Mouse (Mus musculus) intestine, embryonic 14.5 days (tissue): Measurements from ENCODE around the gene Ptcd1. TPM values are rescaled to one million over a fixed set of nuclear protein-coding genes. Genes with fewer than 3 reads are reported as not detected.
"Not testable (repeated sequence)": the region's sequence is repeated elsewhere in the genome, so short reads cannot be mapped to it uniquely, and the experiment has no call there.

Experiments used
- ATAC-seq: fragments of 200-750 bp; cut with Nextera tagmentation; replicated peaks from 2 replicates; pipeline ENCODE4 v1.8.0; 2017; ENCODE audit warnings: low read depth, moderate number of reproducible peaks, moderate TSS enrichment, moderate library complexity; ENCODE audit not compliant: low FRiP score, low TSS enrichment
- DNase-seq: peaks from one replicate; pipeline ENCODE4 v3.0.0-alpha.2; 2018; ENCODE audit warnings: low spot score
- H3K27ac ChIP-seq: fragments of 300-500 bp; sonication (generic); 2 replicates; pipeline ENCODE4 v1.5.1; 2014; ENCODE audit warnings: low read depth, mild to moderate bottlenecking, control low read depth
- H3K27me3 ChIP-seq: fragments of 300-500 bp; sonication (generic); replicated peaks from 2 replicates; pipeline ENCODE4 v1.6.1; 2014; ENCODE audit warnings: low read length, control low read depth; ENCODE audit not compliant: control insufficient read depth, insufficient read depth
- H3K36me3 ChIP-seq: fragments of 300-500 bp; sonication (generic); 2 replicates; pipeline ENCODE4 v1.6.1; 2014; ENCODE audit warnings: low read length, control low read depth; ENCODE audit not compliant: control insufficient read depth, insufficient read depth
- H3K4me1 ChIP-seq: fragments of 300-500 bp; sonication (generic); replicated peaks from 2 replicates; pipeline ENCODE4 v1.6.1; 2014; ENCODE audit warnings: low read length, control low read depth, mixed read lengths; ENCODE audit not compliant: control insufficient read depth, insufficient read depth
- H3K4me2 ChIP-seq: fragments of 300-500 bp; sonication (generic); 2 replicates; pipeline ENCODE4 v1.6.1; 2014; ENCODE audit warnings: low read length
- H3K4me3 ChIP-seq: fragments of 300-500 bp; sonication (generic); 2 replicates; pipeline ENCODE4 v1.5.1; 2014; ENCODE audit warnings: low read depth, low read length, control low read depth, mixed read lengths
- H3K9ac ChIP-seq: fragments of 300-500 bp; sonication (generic); 2 replicates; pipeline ENCODE4 v1.6.1; 2014; ENCODE audit warnings: mild to moderate bottlenecking, low read length
- H3K9me3 ChIP-seq: fragments of 300-500 bp; sonication (generic); 2 replicates; pipeline ENCODE4 v1.6.1; 2016; ENCODE audit warnings: low read length, control low read depth; ENCODE audit not compliant: control insufficient read depth
- WGBS: fragments of 180-500 bp; shearing (Covaris S2); extraction: QIAGEN DNeasy Blood & Tissue Kit; methylation state at CpG from one replicate; pipeline ENCODE4 v1.1.7; 2014; 5-methylcytosine and 5-hydroxymethylcytosine counted together
- polyA plus RNA-seq: library from polyadenylated mRNA; unstranded; fragments of >200 nt; fragmentation: Nextera tagmentation; extraction: Ambion mirVana; gene quantifications from 2 replicates; pipeline ENCODE4 v1.2.1, GENCODE M21; 2014

Ptcd1 gene
- polyA plus RNA-seq, 1 experiment from 2014 or later = 12.6 TPM

GRCm38 (mm10) chr5:145101451-145101850 is 65.5 kb downstream of the Ptcd1 start:
- H3K36me3 ChIP-seq = peaks cover 85% of the 10 kb centered on the region
- H3K4me1 ChIP-seq, H3K9ac ChIP-seq, H3K27ac ChIP-seq, H3K4me2 ChIP-seq, H3K9me3 ChIP-seq, H3K4me3 ChIP-seq, H3K27me3 ChIP-seq, DNase-seq: not testable (repeated sequence)
- WGBS = 97% methylated on average over 11 of the region's 11 CpGs
- 0 out of 2 replicates have a peak, but pooled peaks have one; percentile 16 for ATAC-seq

GRCm38 (mm10) chr5:145100960-145101359 is 65.9 kb downstream of the Ptcd1 start:
- no peak overlapping the region for H3K4me2 ChIP-seq
- no peaks in the 10 kb centered on the region for H3K27me3 ChIP-seq
- H3K36me3 ChIP-seq = peaks cover 85% of the 10 kb centered on the region
- H3K27ac ChIP-seq = no peak overlapping the region
- no peaks in the 10 kb centered on the region for H3K9me3 ChIP-seq
- no peak overlapping the region for H3K4me3 ChIP-seq
- no peaks in the 10 kb centered on the region for H3K4me1 ChIP-seq
- ATAC-seq = no peak
- H3K9ac ChIP-seq = no peak overlapping the region
- DNase-seq = no peak
- WGBS = 95% methylated on average over 9 of the region's 9 CpGs

DNA sequence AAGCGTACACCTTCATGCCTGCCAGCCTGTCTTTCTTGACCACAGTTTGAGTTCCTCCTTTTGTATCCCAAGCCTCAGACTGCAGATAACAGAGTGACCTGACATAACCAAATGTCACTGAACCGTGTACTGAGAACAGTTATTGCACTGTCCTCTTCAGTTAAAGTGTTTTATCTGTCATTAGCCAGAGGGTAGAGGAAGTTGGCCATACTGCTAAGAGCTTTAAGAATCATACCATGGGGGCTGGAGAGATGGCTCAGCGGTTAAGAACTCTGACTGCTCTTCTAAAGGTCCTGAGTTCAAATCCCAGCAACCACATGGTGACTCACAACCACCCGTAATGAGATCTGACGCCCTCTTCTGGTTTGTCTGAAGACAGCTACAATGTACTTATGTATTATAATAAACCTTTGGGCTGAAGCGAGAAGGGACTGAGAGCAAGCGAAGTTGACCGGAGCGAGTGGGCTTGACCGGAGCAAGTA is 68.5 kb downstream of the Ptcd1 start:
- Histone ChIP-seq H3K27ac (no peak overlapping the region), H3K9ac (no peak overlapping the region), H3K4me3 (no peak overlapping the region), H3K36me3 (peaks cover 86% of the 10 kb centered on the region), H3K9me3 (no peaks in the 10 kb centered on the region), H3K27me3 (no peaks in the 10 kb centered on the region), H3K4me2 (no peak overlapping the region), H3K4me1 (no peaks in the 10 kb centered on the region)
- no peak for DNase-seq
- 88% methylated on average over 10 of the region's 10 CpGs for WGBS
- no peak for ATAC-seq

Other genes with a start within 250 kb of the Ptcd1 start
- 14.4 and 17.2 TPM in 2 replicates for gene Smurf1, start 201.3 kb downstream of the Ptcd1 start, polyA plus RNA-seq
- gene Gm4871, start 134.4 kb downstream of the Ptcd1 start, polyA plus RNA-seq = not detected in 2 replicates
- gene 1700018F24Rik, start 124.1 kb downstream of the Ptcd1 start, polyA plus RNA-seq = not detected in 2 replicates
- gene Arpc1a, start 83.3 kb downstream of the Ptcd1 start, polyA plus RNA-seq = 147 and 154 TPM in 2 replicates
- 0.07 TPM in 1 of 2 replicates, not detected in the other for gene Kpna7, start 83.1 kb downstream of the Ptcd1 start, polyA plus RNA-seq
- gene Arpc1b, start 52.9 kb downstream of the Ptcd1 start, polyA plus RNA-seq = 281 and 305 TPM in 2 replicates
- 85.9 and 98.7 TPM in 2 replicates for gene Pdap1, start 26.9 kb downstream of the Ptcd1 start, polyA plus RNA-seq
- 187 and 188 TPM in 2 replicates for gene Bud31, start 26.7 kb downstream of the Ptcd1 start, polyA plus RNA-seq
- gene Cpsf4, start 105 bp upstream of the Ptcd1 start, polyA plus RNA-seq = 29.6 and 32.0 TPM in 2 replicates
- 681 and 724 TPM in 2 replicates for gene Atp5j2, start 25.0 kb upstream of the Ptcd1 start, polyA plus RNA-seq
- gene Zkscan14, start 34.8 kb upstream of the Ptcd1 start, polyA plus RNA-seq = 8.5 and 9.1 TPM in 2 replicates
- gene Zkscan5, start 37.5 kb upstream of the Ptcd1 start, polyA plus RNA-seq = 13.1 and 13.6 TPM in 2 replicates
- gene Zfp655, start 64.6 kb upstream of the Ptcd1 start, polyA plus RNA-seq = 35.9 and 42.2 TPM in 2 replicates
- 0.26 and 0.42 TPM in 2 replicates for gene Zscan25, start 113.4 kb upstream of the Ptcd1 start, polyA plus RNA-seq
- not detected in 2 replicates for gene Cyp3a57, start 178.2 kb upstream of the Ptcd1 start, polyA plus RNA-seq